Mouse (Mus musculus) olfactory bulb, adult 2 months (tissue): ENCODE results near the gene Ctnna3.

ENCODE experiments used
- CTCF ChIP-seq: fragments of 200-500 bp; IDR thresholded peaks from 2 replicates; pipeline ENCODE4 v1.5.1; 2012; ENCODE audit warnings: low read depth, mild to moderate bottlenecking, low read length, moderate library complexity; ENCODE audit not compliant: insufficient read depth
- POLR2A ChIP-seq: fragments of 200-500 bp; IDR thresholded peaks from 2 replicates; pipeline ENCODE4 v1.6.1; 2012; ENCODE audit warnings: mild to moderate bottlenecking, low read depth, low read length, moderate library complexity; ENCODE audit not compliant: insufficient read depth

DNA sequence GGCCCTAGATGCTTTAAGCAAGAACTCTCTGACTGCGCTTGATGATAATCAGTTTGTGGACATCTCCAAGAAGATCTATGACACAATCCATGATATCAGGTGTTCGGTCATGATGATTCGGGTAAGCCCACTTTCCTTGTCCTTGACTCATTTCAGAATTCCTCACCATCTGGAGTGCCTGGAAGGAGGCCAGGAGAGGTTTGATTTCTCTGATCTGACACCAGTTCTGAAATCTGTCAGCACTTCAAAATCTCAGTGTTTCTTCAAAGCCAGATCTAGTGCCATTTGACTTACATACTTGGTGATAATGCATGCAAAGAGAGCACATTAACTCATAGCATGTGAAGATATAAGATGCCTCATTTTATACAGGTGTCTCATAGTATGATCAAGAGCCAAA is 1245.9 kb downstream of the Ctnna3 start:
- no peak for TF ChIP-seq CTCF
- no peak for TF ChIP-seq POLR2A
